Mouse (Mus musculus) heart, embryonic 13.5 days (tissue): Measurements from ENCODE around the gene Plekhg2. TPM values are rescaled to one million over a fixed set of nuclear protein-coding genes. Genes with fewer than 3 reads are reported as not detected.
A peak's percentile ranks its signal among the peaks of the same experiment; 100 is the strongest.

Source experiments
- ATAC-seq: fragments of 200-750 bp; cut with Nextera tagmentation; 2 replicates; pipeline ENCODE4 v1.8.0; 2017; ENCODE audit warnings: moderate TSS enrichment; ENCODE audit not compliant: insufficient number of reproducible peaks, low FRiP score, low TSS enrichment; ENCODE audit errors: extremely low read depth
- H3K27ac ChIP-seq: fragments of 300-500 bp; sonication (generic); replicated peaks from 2 replicates; pipeline ENCODE4 v1.5.1; 2015; ENCODE audit warnings: moderate library complexity, mild to moderate bottlenecking, inconsistent platforms
- H3K27me3 ChIP-seq: fragments of 300-500 bp; sonication (generic); replicated peaks from 2 replicates; pipeline ENCODE4 v1.6.1; 2015; ENCODE audit warnings: mild to moderate bottlenecking, inconsistent platforms
- H3K36me3 ChIP-seq: fragments of 300-500 bp; sonication (generic); 2 replicates; pipeline ENCODE4 v1.6.1; 2015; ENCODE audit warnings: mild to moderate bottlenecking, inconsistent platforms
- H3K4me1 ChIP-seq: fragments of 300-500 bp; sonication (generic); 2 replicates; pipeline ENCODE4 v1.6.1; 2015; ENCODE audit warnings: inconsistent platforms
- H3K4me2 ChIP-seq: fragments of 300-500 bp; sonication (generic); 2 replicates; pipeline ENCODE4 v1.6.1; 2015; ENCODE audit warnings: inconsistent platforms, mild to moderate bottlenecking, moderate library complexity
- H3K4me3 ChIP-seq: fragments of 300-500 bp; sonication (generic); 2 replicates; pipeline ENCODE4 v1.5.1; 2015; ENCODE audit warnings: moderate library complexity, mild to moderate bottlenecking, inconsistent platforms
- H3K9ac ChIP-seq: fragments of 300-500 bp; sonication (generic); 2 replicates; pipeline ENCODE4 v1.6.1; 2015; ENCODE audit warnings: inconsistent platforms, mild to moderate bottlenecking, moderate library complexity
- H3K9me3 ChIP-seq: fragments of 300-500 bp; sonication (generic); 2 replicates; pipeline ENCODE4 v1.6.1; 2016; ENCODE audit warnings: inconsistent platforms
- WGBS: fragments of 180-500 bp; shearing (Covaris S2); methylation state at CpG from one replicate; pipeline ENCODE4 v1.1.7; 2015; ENCODE audit warnings: mixed read lengths; 5-methylcytosine and 5-hydroxymethylcytosine counted together
- polyA plus RNA-seq: library from polyadenylated mRNA; unstranded; fragments of >200 nt; fragmentation: Nextera tagmentation; extraction: Ambion mirVana; gene quantifications from 2 replicates; pipeline ENCODE4 v1.2.1, GENCODE M21; 2015

Gene Plekhg2
- polyA plus RNA-seq, 1 experiment from 2014 or later: 49.3 TPM

- peak; percentile 93 for ATAC-seq
- Histone ChIP-seq H3K4me3 (peak within 1 kb of the TSS; percentile 71), H3K4me2 (peak within 1 kb of the TSS; percentile 88), H3K9ac (peak within 1 kb of the TSS; percentile 99), H3K4me1 (peaks cover 19% of the 10 kb centered on the region), H3K36me3 (peaks cover 37% of the 10 kb centered on the region), H3K9me3 (no peaks in the 10 kb centered on the region), H3K27me3 (no peaks in the 10 kb centered on the region), H3K27ac (peak within 1 kb of the TSS; percentile 92)
- under 1% methylated on average over 50 of the region's 50 CpGs for WGBS
Observed at GRCm38 (mm10) chr7:28350155-28350883, 22.1 kb downstream of the Plekhg2 start, which contains the start of gene Rps16. Gene Rps16, plus strand, starts transcription at chr7:28350652.

- no peak for ATAC-seq
Observed at GRCm38 (mm10) chr7:28348601-28349000, 23.8 kb downstream of the Plekhg2 start.

DNA sequence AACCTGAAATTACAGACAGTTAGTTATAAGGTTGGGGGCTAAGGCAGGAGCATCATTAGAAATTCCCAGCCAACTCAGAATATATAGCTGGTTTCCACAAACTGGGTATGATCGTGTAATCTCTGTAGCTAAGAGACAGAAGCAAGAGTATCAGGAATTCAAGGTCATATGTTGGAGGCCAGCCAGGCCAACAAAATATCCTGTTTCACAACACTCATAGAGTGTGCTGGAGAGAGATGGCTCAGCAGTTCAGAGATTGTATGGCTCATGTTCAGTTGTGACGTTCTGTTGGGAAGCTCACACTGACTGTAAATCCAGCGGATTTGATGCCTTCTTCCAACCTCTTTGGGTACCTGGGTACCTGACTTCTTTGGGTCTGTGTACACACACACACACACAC, 24.7 kb downstream of the Plekhg2 start:
- WGBS: 53% methylated on average over 3 of the region's 3 CpGs
- ATAC-seq: no peak
- peaks cover 13% of the 10 kb centered on the region for H3K36me3 ChIP-seq
- H3K27ac ChIP-seq: no peak overlapping the region
- no peak overlapping the region for H3K4me2 ChIP-seq
- no peaks in the 10 kb centered on the region for H3K9me3 ChIP-seq
- peaks cover 19% of the 10 kb centered on the region for H3K4me1 ChIP-seq
- no peaks in the 10 kb centered on the region for H3K27me3 ChIP-seq
- peak overlapping the region; percentile 45; the same call in 1 of the 2 replicates for H3K9ac ChIP-seq
- H3K4me3 ChIP-seq: no peak overlapping the region

More at GRCm38 (mm10) chr7:28348601-28349000, 23.8 kb downstream of the Plekhg2 start:
- no peak overlapping the region for H3K27ac ChIP-seq
- 82% methylated on average over 7 of the region's 7 CpGs for WGBS
- H3K27me3 ChIP-seq: no peaks in the 10 kb centered on the region
- no peak overlapping the region for H3K9ac ChIP-seq
- no peak overlapping the region for H3K4me2 ChIP-seq
- H3K36me3 ChIP-seq: peaks cover 21% of the 10 kb centered on the region
- no peaks in the 10 kb centered on the region for H3K9me3 ChIP-seq
- H3K4me3 ChIP-seq: no peak overlapping the region
- H3K4me1 ChIP-seq: peaks cover 19% of the 10 kb centered on the region

DNA sequence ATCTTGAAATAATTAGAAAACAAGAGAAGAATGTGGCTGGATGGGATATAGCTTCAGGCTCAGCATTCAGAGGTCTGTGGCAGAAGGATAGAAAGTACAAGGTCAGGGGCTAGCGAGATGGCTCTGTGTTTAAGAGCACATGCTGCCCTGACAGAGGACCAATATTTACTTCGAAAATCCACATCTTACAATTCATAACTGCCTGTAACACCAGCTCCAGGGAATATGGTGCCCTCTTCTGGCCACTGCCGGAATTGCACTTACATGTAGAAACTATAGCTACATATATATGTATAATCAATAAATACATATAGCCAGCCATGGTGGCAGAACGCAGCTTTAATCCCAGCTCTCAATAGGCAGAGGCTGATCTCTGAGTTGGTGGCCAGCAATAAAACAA, 27.8 kb downstream of the Plekhg2 start:
- Histone ChIP-seq H3K9me3 (no peaks in the 10 kb centered on the region), H3K4me2 (no peak overlapping the region), H3K27ac (no peak overlapping the region), H3K9ac (0 out of 2 replicates have a peak overlapping the region, but pooled peaks have one; percentile 33), H3K27me3 (no peaks in the 10 kb centered on the region), H3K36me3 (no peaks in the 10 kb centered on the region), H3K4me1 (peaks cover 5% of the 10 kb centered on the region), H3K4me3 (no peak overlapping the region)
- 5% methylated on average over 4 of the region's 4 CpGs for WGBS
- ATAC-seq: no peak

GRCm38 (mm10) chr7:28341381-28341780, 31.0 kb downstream of the Plekhg2 start:
- H3K4me1 ChIP-seq: peaks cover 14% of the 10 kb centered on the region
- 0 out of 2 replicates have a peak overlapping the region, but pooled peaks have one; percentile 10 for H3K9ac ChIP-seq
- H3K4me3 ChIP-seq: no peak overlapping the region
- H3K9me3 ChIP-seq: no peaks in the 10 kb centered on the region
- no peak overlapping the region for H3K27ac ChIP-seq
- no peak for ATAC-seq
- H3K27me3 ChIP-seq: no peaks in the 10 kb centered on the region
- no peaks in the 10 kb centered on the region for H3K36me3 ChIP-seq
- H3K4me2 ChIP-seq: no peak overlapping the region
- WGBS: 36% methylated on average over 7 of the region's 7 CpGs

DNA sequence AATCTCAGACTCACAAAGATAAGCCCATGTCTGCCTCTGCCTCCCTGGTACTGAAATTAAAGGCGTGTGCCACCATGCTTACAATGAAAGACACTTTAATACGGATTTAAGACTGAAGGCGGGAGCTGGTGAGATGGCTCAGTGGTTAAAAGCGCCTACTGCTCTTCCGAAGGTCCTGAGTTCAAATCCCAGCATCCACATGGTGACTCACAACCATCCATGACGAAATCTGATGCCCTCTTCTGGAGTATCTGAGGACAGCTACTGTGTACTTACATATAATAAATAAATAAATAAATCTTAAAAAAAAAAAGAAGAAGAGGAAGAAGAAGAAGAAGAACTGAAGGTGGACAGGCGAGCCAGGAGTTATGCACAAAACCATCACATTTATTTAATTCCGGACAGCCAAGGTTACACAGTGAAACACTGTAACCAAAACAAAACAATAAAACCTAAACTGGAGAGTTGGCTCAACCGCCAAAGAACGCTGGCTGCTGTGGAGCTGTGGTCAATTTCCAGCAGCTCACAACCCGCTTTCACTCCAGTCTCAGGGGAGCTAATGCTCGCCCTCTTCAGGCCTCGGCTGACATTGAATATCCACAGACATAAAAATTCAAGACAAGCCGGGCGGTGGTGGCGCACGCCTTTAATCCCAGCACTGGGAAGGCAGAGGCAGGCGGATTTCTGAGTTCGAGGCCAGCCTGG, 33.0 kb downstream of the Plekhg2 start:
- H3K9ac ChIP-seq: peak overlapping the region; percentile 95
- H3K9me3 ChIP-seq: no peaks in the 10 kb centered on the region
- peak overlapping the region; percentile 70 for H3K4me2 ChIP-seq
- H3K27me3 ChIP-seq: no peaks in the 10 kb centered on the region
- no peak for ATAC-seq
- peak overlapping the region; percentile 91 for H3K27ac ChIP-seq
- 74% methylated on average over 19 of the region's 19 CpGs for WGBS
- peak overlapping the region; percentile 79 for H3K4me3 ChIP-seq
- H3K36me3 ChIP-seq: peaks cover 17% of the 10 kb centered on the region
- H3K4me1 ChIP-seq: peaks cover 21% of the 10 kb centered on the region

GRCm38 (mm10) chr7:28338108-28338998, 34.0 kb downstream of the Plekhg2 start, which contains the start of gene Supt5:
Gene Supt5, minus strand, starts transcription at chr7:28338746.
- H3K9ac ChIP-seq: peak within 1 kb of the TSS; percentile 95
- no peaks in the 10 kb centered on the region for H3K27me3 ChIP-seq
- under 1% methylated on average over 77 of the region's 77 CpGs for WGBS
- ATAC-seq: peak; percentile 98
- no peaks in the 10 kb centered on the region for H3K9me3 ChIP-seq
- peak within 1 kb of the TSS; percentile 91 for H3K27ac ChIP-seq
- H3K36me3 ChIP-seq: peaks cover 24% of the 10 kb centered on the region
- H3K4me2 ChIP-seq: peak within 1 kb of the TSS; percentile 77
- peaks cover 21% of the 10 kb centered on the region for H3K4me1 ChIP-seq
- peak within 1 kb of the TSS; percentile 79 for H3K4me3 ChIP-seq

DNA sequence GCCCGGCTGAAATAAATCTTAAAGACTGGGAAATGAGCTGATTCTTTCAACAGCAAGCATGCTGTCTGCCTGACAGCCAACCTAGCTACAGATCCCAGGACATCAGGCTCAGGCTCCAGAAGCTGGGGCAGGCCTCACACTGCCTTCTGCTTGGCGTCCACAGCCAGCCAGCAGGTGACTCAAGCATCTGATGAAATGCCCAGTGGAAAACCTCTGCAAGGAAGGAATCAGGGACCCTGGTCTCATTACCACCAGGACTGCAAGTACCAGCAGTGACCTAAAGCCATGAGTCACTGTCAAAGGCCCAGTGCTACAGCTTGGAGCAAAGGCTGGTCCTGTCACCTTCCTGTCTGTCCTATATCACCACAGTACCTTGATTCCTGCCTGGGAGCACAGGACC, 36.9 kb downstream of the Plekhg2 start:
- Histone ChIP-seq H3K9ac (0 out of 2 replicates have a peak overlapping the region, but pooled peaks have one; percentile 2), H3K9me3 (no peaks in the 10 kb centered on the region), H3K4me2 (no peak overlapping the region), H3K4me3 (no peak overlapping the region), H3K4me1 (peaks cover 19% of the 10 kb centered on the region), H3K36me3 (peaks cover 36% of the 10 kb centered on the region), H3K27ac (no peak overlapping the region), H3K27me3 (no peaks in the 10 kb centered on the region)
- WGBS: 86% methylated on average over 2 of the region's 2 CpGs
- ATAC-seq: no peak

- 85% methylated on average over 4 of the region's 4 CpGs for WGBS
- no peak overlapping the region for H3K4me3 ChIP-seq
- no peak overlapping the region for H3K9ac ChIP-seq
- H3K36me3 ChIP-seq: peaks cover 46% of the 10 kb centered on the region
- peaks cover 19% of the 10 kb centered on the region for H3K4me1 ChIP-seq
- no peaks in the 10 kb centered on the region for H3K9me3 ChIP-seq
- no peaks in the 10 kb centered on the region for H3K27me3 ChIP-seq
- no peak overlapping the region for H3K27ac ChIP-seq
- H3K4me2 ChIP-seq: no peak overlapping the region
- ATAC-seq: no peak
Observed at GRCm38 (mm10) chr7:28334534-28334933, 37.9 kb downstream of the Plekhg2 start.

- ATAC-seq: no peak
- no peak overlapping the region for H3K27ac ChIP-seq
- H3K4me2 ChIP-seq: no peak overlapping the region
- H3K9ac ChIP-seq: no peak overlapping the region
- H3K36me3 ChIP-seq: peaks cover 85% of the 10 kb centered on the region
- WGBS: 98% methylated on average over 2 of the region's 2 CpGs
- H3K4me1 ChIP-seq: no peaks in the 10 kb centered on the region
- H3K4me3 ChIP-seq: no peak overlapping the region
- no peaks in the 10 kb centered on the region for H3K9me3 ChIP-seq
- H3K27me3 ChIP-seq: no peaks in the 10 kb centered on the region
Observed at GRCm38 (mm10) chr7:28328260-28328659, 44.1 kb downstream of the Plekhg2 start.

DNA sequence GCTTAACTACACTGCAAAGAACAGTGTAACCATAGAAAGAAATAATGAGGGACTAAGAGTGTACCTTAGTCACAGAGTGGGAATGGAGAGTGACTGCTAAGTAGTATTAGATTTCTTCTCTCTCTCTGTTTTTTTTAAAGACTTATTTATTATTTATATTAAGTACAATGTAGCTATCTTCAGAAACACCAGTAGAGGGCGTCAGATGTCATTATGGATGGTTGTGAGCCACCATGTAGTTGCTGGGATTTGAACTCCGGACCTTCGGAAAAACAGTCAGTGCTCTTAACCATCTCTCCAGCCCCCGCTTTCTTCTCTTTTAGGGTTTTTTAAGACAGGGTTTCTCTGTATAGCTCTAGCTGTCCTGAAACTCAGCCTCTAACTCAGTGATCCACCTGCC, 45.9 kb downstream of the Plekhg2 start:
- H3K4me3 ChIP-seq: no peak overlapping the region
- H3K36me3 ChIP-seq: peaks cover 100% of the 10 kb centered on the region
- H3K4me2 ChIP-seq: no peak overlapping the region
- 76% methylated on average over 4 of the region's 4 CpGs for WGBS
- H3K27me3 ChIP-seq: no peaks in the 10 kb centered on the region
- no peak for ATAC-seq
- no peak overlapping the region for H3K9ac ChIP-seq
- H3K27ac ChIP-seq: no peak overlapping the region
- H3K4me1 ChIP-seq: no peaks in the 10 kb centered on the region
- H3K9me3 ChIP-seq: no peaks in the 10 kb centered on the region
